Mouse (Mus musculus) small intestine, adult 2 months (tissue): Measurements from ENCODE around the gene Myl6.

Experiments used
- CTCF ChIP-seq: fragments of 200-500 bp; IDR thresholded peaks from 2 replicates; pipeline ENCODE4 v1.5.1; 2012; ENCODE audit warnings: low read depth, mild to moderate bottlenecking, control low read depth, inconsistent platforms, low read length, moderate library complexity, mixed read lengths; ENCODE audit not compliant: insufficient replicate concordance, insufficient read length; ENCODE audit errors: extremely low read depth
- POLR2A ChIP-seq: fragments of 200-500 bp; IDR thresholded peaks from 2 replicates; pipeline ENCODE4 v1.6.1; 2012; ENCODE audit warnings: low read depth, mild to moderate bottlenecking, control low read depth, inconsistent platforms, low read length, moderate library complexity

- TF ChIP-seq CTCF (no peak), POLR2A (no peak; the same call in none of the 2 replicates)
Measured at GRCm38 (mm10) chr10:128524732-128525662, 31.1 kb upstream of the Myl6 start.
